ENCODE assay signal across 16 mouse cellular contexts in genomic region chr11:100476281-100476680, GRCm38 (mm10). TPM values are rescaled to one million over a fixed set of nuclear protein-coding genes. Genes with fewer than 3 reads are reported as not detected.
"Had no signal": no experiment of that assay in that cellular context is flagged by ENCODE, and none has a peak within 500 bp of the region (broad histone marks: within the 10 kb centered on the region; RNA-seq: fewer than 3 reads in every experiment).

No protein-coding gene starts in this region.

- H3K27me3 ChIP-seq: liver, embryonic 12.5 days; megakaryocyte, embryonic 14.5 days; midbrain, embryonic 13.5 days; midbrain, embryonic 15.5 days; neural tube, embryonic 12.5 days; stomach, embryonic 15.5 days had no signal

- H3K4me3 ChIP-seq: liver, embryonic 12.5 days; megakaryocyte, embryonic 14.5 days; midbrain, embryonic 13.5 days; midbrain, embryonic 15.5 days; neural tube, embryonic 12.5 days; stomach, embryonic 15.5 days had no signal

- ATAC-seq: liver, embryonic 12.5 days; midbrain, embryonic 13.5 days; midbrain, embryonic 15.5 days had no signal

- H3K9me3 ChIP-seq: liver, embryonic 12.5 days; megakaryocyte, embryonic 14.5 days; midbrain, embryonic 13.5 days; midbrain, embryonic 15.5 days; neural tube, embryonic 12.5 days; stomach, embryonic 15.5 days had no signal

- H3K9ac ChIP-seq: liver, embryonic 12.5 days; liver, embryonic 14.5 days; midbrain, embryonic 13.5 days; midbrain, embryonic 15.5 days; neural tube, embryonic 12.5 days; stomach, embryonic 15.5 days had no signal

- H3K4me2 ChIP-seq: liver, embryonic 12.5 days; midbrain, embryonic 11.5 days; midbrain, embryonic 13.5 days; midbrain, embryonic 15.5 days; neural tube, embryonic 12.5 days; stomach, embryonic 15.5 days had no signal

- DNase-seq: right cerebral cortex, postnatal 14 days; thymus, adult 2 months; thymus, postnatal 25 days; thymus, postnatal 4 days had no signal

- H3K27ac ChIP-seq: liver, embryonic 12.5 days; liver, embryonic 14.5 days; macrophage; midbrain, embryonic 13.5 days; midbrain, embryonic 15.5 days; neural tube, embryonic 12.5 days; stomach, embryonic 15.5 days; stomach, postnatal 0 days had no signal

RNA-seq across cellular contexts. Expression of gene Klhl10, which starts 34.6 kb away (rescaled TPM):
- total RNA-seq: monocyte, adult 5-6 weeks had no signal
- polyA plus RNA-seq: liver, embryonic 16.5 days had no signal
